Mouse (Mus musculus) heart, embryonic 16.5 days (tissue): ENCODE results near the gene Rara. TPM values are rescaled to one million over a fixed set of nuclear protein-coding genes. Genes with fewer than 3 reads are reported as not detected.

Experiments
- ATAC-seq: fragments of 200-750 bp; cut with Nextera tagmentation; replicated peaks from 2 replicates; pipeline ENCODE4 v1.8.0; 2017; ENCODE audit warnings: moderate number of reproducible peaks; ENCODE audit not compliant: insufficient read depth, low FRiP score; ENCODE audit errors: extremely low read depth
- H3K27ac ChIP-seq: fragments of 300-500 bp; sonication (generic); 2 replicates; pipeline ENCODE4 v1.5.1; 2014; ENCODE audit warnings: mild to moderate bottlenecking, low read length, control low read depth, moderate library complexity
- H3K27me3 ChIP-seq: fragments of 300-500 bp; sonication (generic); 2 replicates; pipeline ENCODE4 v1.6.1; 2014; ENCODE audit warnings: low read length, mixed read lengths; ENCODE audit not compliant: control insufficient read depth, insufficient read depth
- H3K36me3 ChIP-seq: fragments of 300-500 bp; sonication (generic); 2 replicates; pipeline ENCODE4 v1.6.1; 2014; ENCODE audit not compliant: control insufficient read depth, insufficient read depth
- H3K4me1 ChIP-seq: fragments of 300-500 bp; sonication (generic); 2 replicates; pipeline ENCODE4 v1.6.1; 2014; ENCODE audit warnings: low read length, mixed read lengths; ENCODE audit not compliant: control insufficient read depth, insufficient read depth
- H3K4me2 ChIP-seq: fragments of 300-500 bp; sonication (generic); 2 replicates; pipeline ENCODE4 v1.6.1; 2014; ENCODE audit warnings: low read depth, mild to moderate bottlenecking, control low read depth, low read length
- H3K4me3 ChIP-seq: fragments of 300-500 bp; sonication (generic); 2 replicates; pipeline ENCODE4 v1.5.1; 2014; ENCODE audit warnings: mild to moderate bottlenecking, control low read depth, low read length
- H3K9ac ChIP-seq: fragments of 300-500 bp; sonication (generic); 2 replicates; pipeline ENCODE4 v1.6.1; 2014; ENCODE audit warnings: low read length, control low read depth
- H3K9me3 ChIP-seq: fragments of 300-500 bp; sonication (generic); replicated peaks from 2 replicates; pipeline ENCODE4 v1.6.1; 2016; ENCODE audit warnings: low read length; ENCODE audit not compliant: control insufficient read depth
- WGBS: fragments of 180-500 bp; shearing (Covaris S2); extraction: QIAGEN DNeasy Blood & Tissue Kit; methylation state at CpG from one replicate; pipeline ENCODE4 v1.1.7; 2014; 5-methylcytosine and 5-hydroxymethylcytosine counted together
- polyA plus RNA-seq: library from polyadenylated mRNA; unstranded; fragments of >200 nt; fragmentation: Nextera tagmentation; extraction: Ambion mirVana; gene quantifications from 2 replicates; pipeline ENCODE4 v1.2.1, GENCODE M21; 2015

Gene Rara
- polyA plus RNA-seq, 1 experiment from 2014 or later: 28.6 TPM

GRCm38 (mm10) chr11:98968079-98968478 lies 40.5 kb downstream of the Rara start:
- H3K4me1 ChIP-seq: peaks cover 82% of the 10 kb centered on the region
- H3K4me2 ChIP-seq: no peak overlapping the region
- no peaks in the 10 kb centered on the region for H3K27me3 ChIP-seq
- H3K4me3 ChIP-seq: no peak overlapping the region
- WGBS: 58% methylated on average over 15 of the region's 16 CpGs
- H3K36me3 ChIP-seq: peaks cover 50% of the 10 kb centered on the region
- no peak for ATAC-seq
- H3K9me3 ChIP-seq: no peaks in the 10 kb centered on the region
- no peak overlapping the region for H3K9ac ChIP-seq
- peak overlapping the region; percentile 58 for H3K27ac ChIP-seq

- 28% methylated on average over 20 of the region's 20 CpGs for WGBS
- Histone ChIP-seq H3K9ac (0 out of 2 replicates have a peak overlapping the region, but pooled peaks have one; percentile 32), H3K4me3 (no peak overlapping the region), H3K4me2 (0 out of 2 replicates have a peak overlapping the region, but pooled peaks have one; percentile 16), H3K27ac (peak overlapping the region; percentile 58), H3K9me3 (no peaks in the 10 kb centered on the region), H3K36me3 (peaks cover 54% of the 10 kb centered on the region), H3K4me1 (peaks cover 74% of the 10 kb centered on the region), H3K27me3 (no peaks in the 10 kb centered on the region)
- ATAC-seq: no peak
Observed at GRCm38 (mm10) chr11:98968716-98969495, 41.3 kb downstream of the Rara start.

GRCm38 (mm10) chr11:98969496-98969927 lies 41.9 kb downstream of the Rara start:
- no peaks in the 10 kb centered on the region for H3K9me3 ChIP-seq
- H3K36me3 ChIP-seq: peaks cover 58% of the 10 kb centered on the region
- no peaks in the 10 kb centered on the region for H3K27me3 ChIP-seq
- H3K4me1 ChIP-seq: peaks cover 68% of the 10 kb centered on the region
- 50% methylated on average over 15 of the region's 17 CpGs for WGBS
- no peak overlapping the region for H3K4me2 ChIP-seq
- H3K9ac ChIP-seq: 0 out of 2 replicates have a peak overlapping the region, but pooled peaks have one; percentile 24
- no peak overlapping the region; the same call in 1 of the 2 replicates for H3K27ac ChIP-seq
- ATAC-seq: no peak
- H3K4me3 ChIP-seq: no peak overlapping the region

GRCm38 (mm10) chr11:98970191-98970925 lies 42.7 kb downstream of the Rara start:
- no peak for ATAC-seq
- H3K9me3 ChIP-seq: no peaks in the 10 kb centered on the region
- no peak overlapping the region for H3K4me2 ChIP-seq
- H3K36me3 ChIP-seq: peaks cover 64% of the 10 kb centered on the region
- H3K4me1 ChIP-seq: peaks cover 61% of the 10 kb centered on the region
- H3K9ac ChIP-seq: peak overlapping the region; percentile 12; the same call in 1 of the 2 replicates
- no peaks in the 10 kb centered on the region for H3K27me3 ChIP-seq
- WGBS: 72% methylated on average over 29 of the region's 29 CpGs
- peak overlapping the region; percentile 29; the same call in 1 of the 2 replicates for H3K27ac ChIP-seq
- no peak overlapping the region for H3K4me3 ChIP-seq

- Histone ChIP-seq H3K27ac (peak overlapping the region; percentile 40; the same call in 1 of the 2 replicates), H3K9me3 (no peaks in the 10 kb centered on the region), H3K9ac (no peak overlapping the region), H3K36me3 (peaks cover 63% of the 10 kb centered on the region), H3K4me1 (peaks cover 50% of the 10 kb centered on the region), H3K4me2 (no peak overlapping the region), H3K27me3 (no peaks in the 10 kb centered on the region), H3K4me3 (no peak overlapping the region)
- 0 out of 2 replicates have a peak, but pooled peaks have one; percentile 15 for ATAC-seq
- 66% methylated on average over 23 of the region's 23 CpGs for WGBS
Observed at GRCm38 (mm10) chr11:98971316-98972031, 43.9 kb downstream of the Rara start.

GRCm38 (mm10) chr11:98972215-98972614 lies 44.6 kb downstream of the Rara start:
- Histone ChIP-seq H3K36me3 (peaks cover 58% of the 10 kb centered on the region), H3K4me1 (peaks cover 42% of the 10 kb centered on the region)
- WGBS: 49% methylated on average over 9 of the region's 9 CpGs

GRCm38 (mm10) chr11:98972801-98973360 lies 45.3 kb downstream of the Rara start:
- peaks cover 53% of the 10 kb centered on the region for H3K36me3 ChIP-seq
- H3K4me1 ChIP-seq: peaks cover 37% of the 10 kb centered on the region
- H3K9me3 ChIP-seq: no peaks in the 10 kb centered on the region
- WGBS: 85% methylated on average over 9 of the region's 9 CpGs
- no peak overlapping the region for H3K4me2 ChIP-seq
- H3K9ac ChIP-seq: no peak overlapping the region
- H3K27ac ChIP-seq: no peak overlapping the region
- H3K4me3 ChIP-seq: no peak overlapping the region
- no peak for ATAC-seq
- H3K27me3 ChIP-seq: no peaks in the 10 kb centered on the region

More at GRCm38 (mm10) chr11:98972215-98972614, 44.6 kb downstream of the Rara start:
- H3K9ac ChIP-seq: no peak overlapping the region
- ATAC-seq: 0 out of 2 replicates have a peak, but pooled peaks have one; percentile 28
- no peak overlapping the region for H3K4me3 ChIP-seq
- H3K27me3 ChIP-seq: no peaks in the 10 kb centered on the region
- H3K9me3 ChIP-seq: no peaks in the 10 kb centered on the region
- H3K4me2 ChIP-seq: no peak overlapping the region
- no peak overlapping the region; the same call in 1 of the 2 replicates for H3K27ac ChIP-seq

GRCm38 (mm10) chr11:98973584-98973983 lies 46.0 kb downstream of the Rara start:
- H3K36me3 ChIP-seq: peaks cover 46% of the 10 kb centered on the region

More at GRCm38 (mm10) chr11:98973584-98973983, 46.0 kb downstream of the Rara start:
- Histone ChIP-seq H3K27ac (no peak overlapping the region), H3K4me2 (no peak overlapping the region), H3K9me3 (no peaks in the 10 kb centered on the region), H3K27me3 (no peaks in the 10 kb centered on the region), H3K9ac (no peak overlapping the region), H3K4me1 (peaks cover 30% of the 10 kb centered on the region), H3K4me3 (no peak overlapping the region)
- ATAC-seq: no peak
- 76% methylated on average over 14 of the region's 14 CpGs for WGBS
